Mouse (Mus musculus): ENCODE results near the gene Axin2. TPM values are rescaled to one million over a fixed set of nuclear protein-coding genes. Genes with fewer than 3 reads are reported as not detected.
A peak's percentile ranks its signal among the peaks of the same experiment; 100 is the strongest.

Axin2 gene
- polyA plus RNA-seq, 1 experiment from 2014 or later: 19.8 TPM

DNA sequence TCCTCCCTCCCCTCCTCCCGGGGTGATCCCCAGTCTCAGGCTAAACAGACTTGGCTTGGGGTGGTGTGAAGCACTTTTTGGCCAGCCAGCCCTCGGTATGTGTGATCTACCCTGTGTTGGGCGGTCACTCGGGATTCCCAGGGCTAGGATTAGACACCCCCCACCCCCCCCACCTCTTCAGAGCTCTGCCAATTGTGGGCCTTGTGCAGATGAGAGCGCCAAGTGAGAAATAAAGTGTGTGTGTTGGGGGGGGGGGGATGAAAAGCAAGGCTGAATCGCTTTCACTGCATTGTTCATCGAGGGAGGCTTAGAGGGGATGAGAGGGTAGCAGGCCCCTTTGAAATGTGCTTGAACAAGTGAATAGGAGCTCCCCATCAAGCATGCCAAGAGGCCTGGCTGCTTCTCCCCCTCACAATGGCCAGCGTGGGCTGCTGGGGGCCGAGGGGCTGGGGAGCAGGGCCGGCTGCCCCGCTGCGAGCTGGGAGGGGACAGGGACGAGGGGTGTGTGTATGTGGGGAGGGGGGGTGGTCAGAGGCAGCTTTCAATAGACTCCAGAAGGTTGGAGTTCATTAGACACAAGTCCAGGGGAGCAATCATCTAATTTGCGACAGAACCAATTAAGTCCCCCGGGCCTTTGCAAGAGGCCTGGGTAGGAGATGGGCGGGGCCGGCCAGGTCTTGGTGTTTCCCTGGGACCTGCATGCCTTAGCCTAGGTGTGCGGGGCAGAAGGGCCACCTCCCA is 15.1 kb downstream of the Axin2 start:
- H3K36me3 ChIP-seq: peaks cover 73% of the 10 kb centered on the region
- peak overlapping the region; percentile 86 for H3K27ac ChIP-seq (replicated peaks)
- H3K9me3 ChIP-seq: 0 out of 2 replicates have a peak, but pooled peaks cover 4% of the 10 kb centered on the region
- H3K4me3 ChIP-seq: no peak overlapping the region
- H3K9ac ChIP-seq (replicated peaks): peak overlapping the region; percentile 40; the same call in 1 of the 2 replicates
- no peaks in the 10 kb centered on the region for H3K27me3 ChIP-seq
- peak; percentile 90 for ATAC-seq (ENCODE audit: low FRiP score, low read depth)
- H3K4me2 ChIP-seq (replicated peaks): peak overlapping the region; percentile 37
- 12% methylated on average over 17 of the region's 18 CpGs for WGBS
- peaks cover 77% of the 10 kb centered on the region for H3K4me1 ChIP-seq

- peak overlapping the region; percentile 37 for H3K4me2 ChIP-seq (replicated peaks)
- 46% methylated on average over 18 of the region's 18 CpGs for WGBS
- peak overlapping the region; percentile 40; the same call in 1 of the 2 replicates for H3K9ac ChIP-seq (replicated peaks)
- H3K36me3 ChIP-seq: peaks cover 71% of the 10 kb centered on the region
- H3K4me1 ChIP-seq: peaks cover 77% of the 10 kb centered on the region
- ATAC-seq (ENCODE audit: low FRiP score, low read depth): peak; percentile 6
- no peaks in the 10 kb centered on the region for H3K27me3 ChIP-seq
- no peak overlapping the region for H3K4me3 ChIP-seq
- H3K27ac ChIP-seq (replicated peaks): peak overlapping the region; percentile 86
- H3K9me3 ChIP-seq: 0 out of 2 replicates have a peak, but pooled peaks cover 4% of the 10 kb centered on the region
These were observed 16.1 kb downstream of the Axin2 start for GRCm38 (mm10) chr11:108936016-108936792.

DNA sequence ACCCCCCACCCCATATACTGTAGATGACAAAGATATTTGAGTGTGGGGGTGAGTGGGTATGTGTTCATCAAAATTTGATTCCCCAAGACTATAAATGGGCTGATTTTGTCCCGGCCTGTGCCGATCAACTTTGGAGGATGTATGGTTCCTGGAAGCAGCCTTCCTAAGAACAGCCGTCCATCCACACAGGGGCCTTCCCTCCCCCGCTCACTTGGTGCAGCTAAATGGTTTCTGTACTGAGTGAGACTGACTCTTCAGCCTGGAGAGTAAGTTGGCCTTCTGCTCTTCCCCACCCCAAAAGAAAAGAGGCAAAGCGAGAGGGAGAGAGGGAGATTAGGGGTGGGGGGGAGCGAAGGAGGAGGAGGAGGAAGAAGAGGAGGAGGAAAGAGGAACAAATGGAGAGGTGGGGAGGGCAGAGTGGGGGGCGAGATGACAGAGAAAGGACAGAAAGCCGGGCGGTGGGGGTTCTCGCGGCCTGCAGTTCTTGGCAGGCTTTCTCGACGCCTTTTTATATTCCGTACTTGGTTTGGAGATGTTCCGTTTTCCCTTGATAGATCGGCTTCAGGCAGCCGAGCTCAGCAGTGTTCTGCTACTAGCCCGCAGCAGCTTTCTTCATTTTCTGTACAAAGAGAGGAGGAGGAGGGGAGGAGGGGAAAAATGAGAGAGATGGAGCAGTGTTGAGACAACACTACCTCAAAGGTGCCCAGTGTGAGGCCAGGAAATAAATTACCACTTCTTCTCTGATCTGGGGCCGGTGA is 20.7 kb downstream of the Axin2 start:
- Histone ChIP-seq H3K4me3 (no peak overlapping the region), H3K9me3 (no peaks in the 10 kb centered on the region), H3K4me1 (peaks cover 47% of the 10 kb centered on the region), H3K36me3 (peaks cover 82% of the 10 kb centered on the region), H3K27ac (replicated peaks) (peak overlapping the region; percentile 80), H3K9ac (replicated peaks) (peak overlapping the region; percentile 25; the same call in 1 of the 2 replicates), H3K27me3 (no peaks in the 10 kb centered on the region), H3K4me2 (replicated peaks) (peak overlapping the region; percentile 25)
- ATAC-seq (ENCODE audit: low FRiP score, low read depth): peak; percentile 16; the same call in 1 of the 2 replicates
- 34% methylated on average over 19 of the region's 19 CpGs for WGBS

- no peaks in the 10 kb centered on the region for H3K9me3 ChIP-seq
- peak overlapping the region; percentile 80 for H3K27ac ChIP-seq (replicated peaks)
- H3K4me3 ChIP-seq: no peak overlapping the region
- WGBS: 94% methylated on average over 18 of the region's 18 CpGs
- no peak overlapping the region for H3K9ac ChIP-seq (replicated peaks)
- peaks cover 37% of the 10 kb centered on the region for H3K4me1 ChIP-seq
- H3K27me3 ChIP-seq: no peaks in the 10 kb centered on the region
- H3K36me3 ChIP-seq: peaks cover 88% of the 10 kb centered on the region
- no peak for ATAC-seq (ENCODE audit: low FRiP score, low read depth)
- no peak overlapping the region for H3K4me2 ChIP-seq (replicated peaks)
These were observed 21.7 kb downstream of the Axin2 start for GRCm38 (mm10) chr11:108941836-108942235.

DNA sequence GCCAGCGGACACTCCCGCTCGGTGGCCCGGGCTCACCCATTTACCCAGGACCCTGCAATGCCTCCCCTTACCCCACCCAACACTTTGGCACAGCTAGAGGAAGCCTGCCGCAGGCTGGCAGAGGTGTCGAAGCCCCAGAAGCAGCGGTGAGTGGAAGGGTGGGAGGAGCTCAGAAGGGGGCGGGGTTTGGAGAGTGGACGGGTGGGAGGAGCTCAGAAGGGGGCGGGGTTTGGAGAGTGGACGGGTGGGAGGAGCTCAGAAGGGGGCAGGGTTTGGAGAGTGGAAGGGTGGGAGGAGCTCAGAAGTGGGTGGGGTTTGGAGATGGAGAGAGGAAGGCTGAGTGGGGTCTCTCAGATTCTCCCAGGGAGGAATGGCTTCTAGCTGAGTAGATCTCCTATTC is 23.6 kb downstream of the Axin2 start:
- Histone ChIP-seq H3K4me3 (no peak overlapping the region), H3K27me3 (no peaks in the 10 kb centered on the region), H3K9ac (replicated peaks) (no peak overlapping the region), H3K4me1 (peaks cover 32% of the 10 kb centered on the region), H3K4me2 (replicated peaks) (no peak overlapping the region), H3K27ac (replicated peaks) (no peak overlapping the region), H3K36me3 (peaks cover 89% of the 10 kb centered on the region), H3K9me3 (no peaks in the 10 kb centered on the region)
- ATAC-seq (ENCODE audit: low FRiP score, low read depth): no peak
- whole genome bisulfite sequencing: 78% methylated on average over 10 of the region's 11 CpGs

DNA sequence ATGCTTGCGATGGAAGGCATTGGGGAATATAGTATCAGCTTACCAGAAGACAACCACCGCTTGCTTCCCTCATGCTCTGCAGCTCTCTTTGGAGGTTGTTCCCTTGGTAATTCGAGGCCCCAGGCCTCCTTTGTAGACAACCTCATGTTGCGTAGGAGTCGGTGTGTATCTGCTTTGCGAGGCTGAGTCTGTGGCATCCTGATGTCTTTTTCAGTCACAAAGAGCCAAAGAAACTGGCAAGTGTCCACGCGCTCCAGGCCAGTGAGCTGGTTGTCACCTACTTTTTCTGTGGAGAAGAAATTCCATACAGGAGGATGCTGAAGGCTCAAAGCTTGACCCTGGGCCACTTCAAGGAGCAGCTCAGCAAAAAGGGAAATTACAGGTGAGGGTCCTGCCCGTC is 25.5 kb downstream of the Axin2 start:
- peaks cover 90% of the 10 kb centered on the region for H3K36me3 ChIP-seq
- no peak overlapping the region for H3K4me2 ChIP-seq (replicated peaks)
- H3K27me3 ChIP-seq: no peaks in the 10 kb centered on the region
- no peak for ATAC-seq (ENCODE audit: low FRiP score, low read depth)
- 99% methylated on average over 9 of the region's 9 CpGs for WGBS
- H3K9me3 ChIP-seq: no peaks in the 10 kb centered on the region
- H3K27ac ChIP-seq (replicated peaks): no peak overlapping the region
- H3K9ac ChIP-seq (replicated peaks): no peak overlapping the region
- no peak overlapping the region for H3K4me3 ChIP-seq
- H3K4me1 ChIP-seq: peaks cover 18% of the 10 kb centered on the region

DNA sequence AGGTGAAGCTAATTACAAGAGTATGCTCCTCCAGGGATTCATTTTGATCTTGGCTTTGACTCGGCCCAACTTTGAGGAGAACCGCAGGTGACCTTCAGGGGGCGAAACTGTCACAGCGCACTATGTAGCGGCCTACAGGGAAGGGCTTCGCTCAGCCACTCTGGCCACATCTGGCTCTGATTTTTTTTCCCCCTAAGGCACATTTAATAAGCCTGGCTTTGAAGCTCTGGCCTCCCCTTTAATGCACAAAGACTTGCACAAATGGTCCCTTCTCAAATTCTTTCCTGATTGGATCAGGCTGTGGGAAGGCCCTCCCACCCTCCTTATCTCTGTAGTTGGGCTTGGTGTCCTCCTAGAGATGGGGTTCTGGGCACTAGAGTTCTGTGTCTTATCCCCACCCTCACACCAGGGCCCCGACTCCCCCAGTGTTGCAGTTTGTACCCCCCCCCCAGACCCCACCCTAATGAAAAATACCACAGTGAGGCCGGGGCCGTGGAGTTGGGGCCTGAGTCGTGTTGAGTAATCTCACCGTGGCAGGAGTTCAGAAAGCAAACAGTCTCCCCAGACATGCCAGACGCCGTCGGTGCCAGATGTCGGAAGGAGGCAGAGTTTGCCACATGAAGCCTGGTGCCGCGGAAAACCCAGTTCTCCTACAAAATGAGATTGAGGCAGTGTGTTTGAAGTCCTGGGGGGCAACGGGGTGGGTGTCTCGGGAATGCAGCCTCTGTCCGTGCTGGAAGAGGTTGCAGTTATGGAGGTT is 27.5 kb downstream of the Axin2 start:
- Histone ChIP-seq H3K4me1 (peaks cover 12% of the 10 kb centered on the region), H3K36me3 (peaks cover 93% of the 10 kb centered on the region), H3K4me2 (replicated peaks) (no peak overlapping the region), H3K27me3 (no peaks in the 10 kb centered on the region), H3K27ac (replicated peaks) (peak overlapping the region; percentile 60), H3K9ac (replicated peaks) (no peak overlapping the region), H3K9me3 (no peaks in the 10 kb centered on the region), H3K4me3 (no peak overlapping the region)
- 75% methylated on average over 20 of the region's 20 CpGs for WGBS
- no peak for ATAC-seq (ENCODE audit: low FRiP score, low read depth)

- peak overlapping the region; percentile 60 for H3K27ac ChIP-seq (replicated peaks)
- H3K36me3 ChIP-seq: peaks cover 86% of the 10 kb centered on the region
- H3K4me1 ChIP-seq: peaks cover 12% of the 10 kb centered on the region
- no peaks in the 10 kb centered on the region for H3K9me3 ChIP-seq
- H3K9ac ChIP-seq (replicated peaks): no peak overlapping the region
- H3K27me3 ChIP-seq: no peaks in the 10 kb centered on the region
- ATAC-seq (ENCODE audit: low FRiP score, low read depth): no peak
- no peak overlapping the region for H3K4me3 ChIP-seq
- 75% methylated on average over 7 of the region's 7 CpGs for WGBS
- H3K4me2 ChIP-seq (replicated peaks): no peak overlapping the region
These were observed 28.4 kb downstream of the Axin2 start for GRCm38 (mm10) chr11:108948501-108948900.

DNA sequence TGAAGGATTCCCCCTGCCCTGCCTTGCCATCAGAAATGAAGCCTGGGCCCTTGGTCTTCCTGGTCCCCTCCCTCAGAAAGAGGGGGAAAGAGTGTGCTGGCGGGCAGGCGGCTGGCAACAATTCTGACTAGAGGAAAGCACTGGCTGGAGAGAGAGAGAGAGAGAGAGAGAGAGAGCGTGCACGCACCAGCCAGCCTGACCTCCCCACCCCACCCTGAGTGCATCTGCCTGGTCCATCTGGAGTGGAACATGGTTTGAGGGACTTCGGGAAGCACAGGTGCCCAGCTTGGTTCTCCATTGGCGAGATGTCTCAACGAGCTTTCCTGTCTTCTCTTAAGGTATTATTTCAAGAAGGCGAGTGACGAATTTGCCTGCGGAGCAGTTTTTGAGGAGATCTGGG is 28.8 kb downstream of the Axin2 start:
- peaks cover 12% of the 10 kb centered on the region for H3K4me1 ChIP-seq
- H3K27ac ChIP-seq (replicated peaks): peak overlapping the region; percentile 60
- no peaks in the 10 kb centered on the region for H3K27me3 ChIP-seq
- H3K4me3 ChIP-seq: no peak overlapping the region
- ATAC-seq (ENCODE audit: low FRiP score, low read depth): no peak
- no peak overlapping the region for H3K4me2 ChIP-seq (replicated peaks)
- H3K9ac ChIP-seq (replicated peaks): no peak overlapping the region
- no peaks in the 10 kb centered on the region for H3K9me3 ChIP-seq
- 90% methylated on average over 10 of the region's 10 CpGs for WGBS
- peaks cover 81% of the 10 kb centered on the region for H3K36me3 ChIP-seq

GRCm38 (mm10) chr11:108952343-108952742 is 32.2 kb downstream of the Axin2 start:
- no peaks in the 10 kb centered on the region for H3K9me3 ChIP-seq
- 65% methylated on average over 5 of the region's 5 CpGs for WGBS
- no peak overlapping the region for H3K4me3 ChIP-seq
- no peak overlapping the region for H3K4me2 ChIP-seq (replicated peaks)
- peaks cover 47% of the 10 kb centered on the region for H3K36me3 ChIP-seq
- H3K27me3 ChIP-seq: no peaks in the 10 kb centered on the region
- no peak overlapping the region for H3K9ac ChIP-seq (replicated peaks)
- peaks cover 12% of the 10 kb centered on the region for H3K4me1 ChIP-seq
- no peak for ATAC-seq (ENCODE audit: low FRiP score, low read depth)
- no peak overlapping the region for H3K27ac ChIP-seq (replicated peaks)

DNA sequence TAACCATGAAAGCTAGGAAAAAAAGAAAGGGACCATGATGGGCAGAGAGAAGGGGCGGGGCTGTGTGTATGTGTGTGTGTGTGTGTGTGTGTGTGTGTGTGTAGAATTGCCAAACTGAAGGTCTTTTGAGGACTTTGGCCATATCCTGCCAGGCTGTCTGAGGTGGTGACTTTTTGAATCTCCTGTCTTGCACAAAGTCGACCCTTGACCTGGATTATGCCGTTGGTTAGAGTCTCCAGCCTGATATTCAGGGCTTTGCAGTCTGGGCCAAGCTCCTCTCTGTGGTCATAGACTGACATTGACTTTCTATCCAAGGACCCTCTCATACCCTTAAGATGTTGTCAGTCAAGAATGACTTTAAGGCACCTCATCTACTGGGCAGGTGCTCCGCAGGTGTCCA is 35.8 kb downstream of the Axin2 start:
- no peaks in the 10 kb centered on the region for H3K9me3 ChIP-seq
- H3K4me2 ChIP-seq (replicated peaks): no peak overlapping the region
- no peak for ATAC-seq (ENCODE audit: low FRiP score, low read depth)
- no peaks in the 10 kb centered on the region for H3K27me3 ChIP-seq
- WGBS: 90% methylated on average over 4 of the region's 4 CpGs
- no peak overlapping the region for H3K27ac ChIP-seq (replicated peaks)
- no peak overlapping the region for H3K9ac ChIP-seq (replicated peaks)
- H3K4me1 ChIP-seq: peaks cover 9% of the 10 kb centered on the region; the same call in 1 of the 2 replicates
- H3K36me3 ChIP-seq: peaks cover 12% of the 10 kb centered on the region
- H3K4me3 ChIP-seq: no peak overlapping the region

All from midbrain, embryonic 12.5 days (tissue).